Mouse (Mus musculus) splenic B cell, adult 2 months (primary cell): Measurements from ENCODE around the gene Pcsk5.

Experiments used
- DNase-seq: peaks from one replicate; pipeline ENCODE4 v3.0.0-alpha.2; 2011; ENCODE audit warnings: low read depth, low spot score
- H3K27me3 ChIP-seq: 2 replicates; pipeline ENCODE4 v1.6.1; 2012; ENCODE audit warnings: mild to moderate bottlenecking, low read length, moderate library complexity, mixed read lengths; ENCODE audit not compliant: control insufficient read depth, poor library complexity, insufficient read depth, severe bottlenecking
- H3K36me3 ChIP-seq: 2 replicates; pipeline ENCODE4 v1.6.1; 2012; ENCODE audit warnings: mild to moderate bottlenecking, low read length, moderate library complexity, mixed read lengths; ENCODE audit not compliant: control insufficient read depth, poor library complexity, insufficient read depth, severe bottlenecking

Pcsk5 gene

GRCm38 (mm10) chr19:17837471-17837859 is at the start of gene Pcsk5:
Gene Pcsk5, minus strand, starts transcription at chr19:17837632.
- no peaks in the 10 kb centered on the region for H3K36me3 ChIP-seq
- H3K27me3 ChIP-seq, result no peaks in the 10 kb centered on the region
- no peak for DNase-seq

- Histone ChIP-seq H3K27me3 (no peaks in the 10 kb centered on the region), H3K36me3 (no peaks in the 10 kb centered on the region)
- DNase-seq, result no peak
These were observed 38.4 kb upstream of the Pcsk5 start for GRCm38 (mm10) chr19:17875804-17876203.

GRCm38 (mm10) chr19:17874388-17874787 is 37.0 kb upstream of the Pcsk5 start:
- no peaks in the 10 kb centered on the region for H3K36me3 ChIP-seq
- DNase-seq, result no peak
- H3K27me3 ChIP-seq, result no peaks in the 10 kb centered on the region

- no peak for DNase-seq
- H3K36me3 ChIP-seq, result no peaks in the 10 kb centered on the region
- no peaks in the 10 kb centered on the region for H3K27me3 ChIP-seq
These were observed 36.3 kb upstream of the Pcsk5 start for GRCm38 (mm10) chr19:17873755-17874154.

GRCm38 (mm10) chr19:17866317-17866891 is 29.0 kb upstream of the Pcsk5 start:
- no peaks in the 10 kb centered on the region for H3K36me3 ChIP-seq

GRCm38 (mm10) chr19:17860351-17861014 is 23.1 kb upstream of the Pcsk5 start:
- Histone ChIP-seq H3K27me3 (no peaks in the 10 kb centered on the region), H3K36me3 (no peaks in the 10 kb centered on the region)
- DNase-seq, result no peak

More at GRCm38 (mm10) chr19:17866317-17866891, 29.0 kb upstream of the Pcsk5 start:
- H3K27me3 ChIP-seq, result no peaks in the 10 kb centered on the region
- DNase-seq, result no peak

- DNase-seq, result no peak
- H3K36me3 ChIP-seq, result no peaks in the 10 kb centered on the region
- no peaks in the 10 kb centered on the region for H3K27me3 ChIP-seq
These were observed 19.3 kb upstream of the Pcsk5 start for GRCm38 (mm10) chr19:17856741-17857140.

- no peak for DNase-seq
- no peaks in the 10 kb centered on the region for H3K27me3 ChIP-seq
- no peaks in the 10 kb centered on the region for H3K36me3 ChIP-seq
These were observed 11.0 kb upstream of the Pcsk5 start for GRCm38 (mm10) chr19:17848417-17848816.

GRCm38 (mm10) chr19:17845967-17846366 is 8.5 kb upstream of the Pcsk5 start:
- no peak for DNase-seq
- Histone ChIP-seq H3K27me3 (no peaks in the 10 kb centered on the region), H3K36me3 (no peaks in the 10 kb centered on the region)

- no peak for DNase-seq
- no peaks in the 10 kb centered on the region for H3K27me3 ChIP-seq
These were observed 4.2 kb upstream of the Pcsk5 start for GRCm38 (mm10) chr19:17841586-17841985.

GRCm38 (mm10) chr19:17839856-17840255 is 2.4 kb upstream of the Pcsk5 start:
- H3K27me3 ChIP-seq, result no peaks in the 10 kb centered on the region
- DNase-seq, result no peak
- no peaks in the 10 kb centered on the region for H3K36me3 ChIP-seq

More at GRCm38 (mm10) chr19:17841586-17841985, 4.2 kb upstream of the Pcsk5 start:
- no peaks in the 10 kb centered on the region for H3K36me3 ChIP-seq

GRCm38 (mm10) chr19:17836566-17837470 is 614 bp downstream of the Pcsk5 start:
- no peaks in the 10 kb centered on the region for H3K36me3 ChIP-seq
- no peak for DNase-seq
- no peaks in the 10 kb centered on the region for H3K27me3 ChIP-seq

- H3K27me3 ChIP-seq, result no peaks in the 10 kb centered on the region
- H3K36me3 ChIP-seq, result no peaks in the 10 kb centered on the region
- no peak for DNase-seq
These were observed 1.5 kb downstream of the Pcsk5 start for GRCm38 (mm10) chr19:17835681-17836565.

GRCm38 (mm10) chr19:17834894-17835293 is 2.5 kb downstream of the Pcsk5 start:
- H3K27me3 ChIP-seq, result no peaks in the 10 kb centered on the region
- no peak for DNase-seq
- H3K36me3 ChIP-seq, result no peaks in the 10 kb centered on the region
